Mouse (Mus musculus): ENCODE measurements around the gene Lyrm4.

Lyrm4 gene

GRCm38 (mm10) chr13:36105591-36105990, 11.7 kb downstream of the Lyrm4 start:
- DNase-seq (ENCODE audit: low spot score in 2 of 2) = no peak

GRCm38 (mm10) chr13:36096684-36097383, 20.5 kb downstream of the Lyrm4 start:
- no peak for DNase-seq (ENCODE audit: low spot score in 2 of 2)

DNA sequence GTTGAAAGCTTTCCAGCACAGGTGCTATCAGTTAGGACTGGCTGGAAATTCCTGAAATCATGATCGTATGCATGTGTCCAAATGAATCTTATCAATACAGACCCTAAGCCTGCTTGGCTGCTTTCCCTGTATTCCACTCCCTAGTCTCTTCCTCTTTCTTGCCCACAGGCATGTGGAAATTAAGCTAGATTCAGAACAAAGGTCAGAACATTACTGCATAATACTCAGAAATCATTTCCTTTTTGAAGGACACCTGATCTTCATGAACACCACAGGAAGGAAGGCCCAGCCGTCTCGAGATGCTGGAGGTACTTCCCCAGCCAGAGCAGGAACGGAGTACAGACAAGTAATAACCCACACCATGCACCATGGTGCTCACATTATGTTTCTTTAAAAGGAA, 29.2 kb downstream of the Lyrm4 start:
- DNase-seq (ENCODE audit: low spot score in 2 of 2) = no peak

- DNase-seq (ENCODE audit: low spot score in 2 of 2) = no peak
These were observed 29.9 kb downstream of the Lyrm4 start for GRCm38 (mm10) chr13:36087427-36087826.

DNA sequence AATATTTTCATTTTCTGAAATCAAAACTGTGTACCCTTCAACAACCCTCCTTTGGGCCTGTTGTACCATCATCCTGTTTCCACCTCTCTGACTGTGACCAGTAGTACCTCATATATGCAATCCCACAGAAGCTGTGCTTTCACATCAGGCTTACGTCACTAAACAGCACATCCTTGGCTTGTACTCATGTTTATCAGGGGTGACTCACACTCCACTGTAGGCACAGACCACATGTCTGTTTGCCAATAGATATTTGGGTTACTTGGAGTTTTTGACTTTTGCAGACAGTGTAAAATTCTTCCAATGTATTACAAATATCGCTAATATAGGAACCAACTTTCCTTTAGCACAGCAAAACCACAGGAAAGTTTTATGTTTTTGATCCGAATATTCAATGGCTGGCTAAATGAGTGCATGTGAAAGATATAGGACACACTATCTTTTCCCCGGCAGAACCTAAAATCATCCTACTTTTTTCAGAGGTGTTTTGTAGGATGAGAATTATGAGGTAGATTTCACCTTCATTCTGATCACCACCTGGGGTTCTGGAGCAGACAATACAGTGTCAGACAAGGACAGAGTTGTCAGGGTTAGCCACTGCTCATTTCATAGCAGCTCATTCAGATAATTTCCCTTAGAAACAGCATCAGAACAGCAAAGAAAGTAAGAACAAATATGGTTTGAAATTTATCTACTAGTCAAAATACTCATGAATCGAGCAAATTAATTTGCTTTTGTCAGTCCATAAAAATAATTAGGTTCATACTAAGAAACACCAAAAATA, 30.5 kb downstream of the Lyrm4 start:
- no peak for DNase-seq (ENCODE audit: low spot score in 2 of 2)

DNA sequence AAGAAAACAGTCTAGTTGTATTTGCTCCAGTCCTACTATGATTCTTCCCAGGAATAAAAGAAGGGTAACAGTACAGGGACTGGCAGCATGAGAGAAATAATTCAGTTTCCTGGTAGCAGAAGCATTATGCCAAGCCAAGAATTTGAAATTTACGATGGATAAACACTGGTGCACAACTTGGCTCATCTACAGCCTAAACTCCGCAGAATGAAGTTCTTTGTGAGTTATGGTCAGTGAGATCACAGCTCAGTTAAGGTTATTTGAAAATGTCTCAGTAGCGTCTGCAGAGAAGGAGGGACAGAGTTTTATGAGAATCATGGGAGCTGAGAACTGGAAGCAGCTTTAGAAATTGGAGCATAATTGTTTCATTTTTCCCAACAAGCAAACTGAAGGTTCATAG, 31.4 kb downstream of the Lyrm4 start:
- DNase-seq (ENCODE audit: low spot score in 2 of 2) = no peak

DNA sequence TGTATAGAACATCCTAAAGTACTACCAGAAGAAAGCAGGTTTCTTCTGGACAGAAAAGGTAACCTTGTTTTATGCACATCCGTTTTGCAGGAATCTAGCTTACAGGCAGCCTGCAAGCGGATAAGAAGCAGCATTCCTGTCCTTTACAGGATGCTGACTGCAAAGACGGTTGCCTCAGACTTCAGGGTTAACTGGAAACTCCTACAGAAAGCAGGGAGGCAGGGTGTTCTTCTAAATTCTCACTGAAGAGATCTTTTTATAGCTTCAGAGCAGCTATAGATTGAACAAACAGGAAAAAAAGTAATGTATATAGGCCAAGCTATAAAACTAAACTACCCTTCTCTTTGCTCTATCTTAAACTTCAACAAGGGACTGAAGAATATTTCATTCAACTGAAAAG, 32.6 kb downstream of the Lyrm4 start:
- DNase-seq (ENCODE audit: low spot score in 2 of 2) = peak in 1 of 2 experiments; percentile 25

DNA sequence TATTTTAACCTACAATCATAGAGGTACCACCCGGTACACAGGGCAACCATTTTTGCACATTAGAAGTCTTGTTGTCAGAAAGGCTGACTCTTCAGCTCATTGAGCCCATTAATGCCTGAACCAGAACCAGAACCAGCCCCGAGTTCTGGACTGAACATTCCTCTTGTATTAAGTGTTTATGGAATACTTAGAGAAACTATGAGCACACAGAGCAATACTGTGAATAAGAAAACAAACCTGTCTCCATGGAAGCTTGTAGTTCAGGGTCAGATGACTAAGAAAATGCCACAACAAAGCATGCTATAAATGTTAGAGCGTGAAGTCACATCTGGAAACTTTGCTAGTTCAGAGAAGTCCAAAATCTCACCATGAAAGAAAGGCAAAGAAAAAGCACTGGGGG, 35.7 kb downstream of the Lyrm4 start:
- DNase-seq (ENCODE audit: low spot score in 2 of 2) = no peak

- DNase-seq (ENCODE audit: low spot score in 2 of 2) = no peak
These were observed 42.8 kb downstream of the Lyrm4 start for GRCm38 (mm10) chr13:36074484-36074883.

GRCm38 (mm10) chr13:36066676-36067075, 50.6 kb downstream of the Lyrm4 start:
- no peak for DNase-seq (ENCODE audit: low spot score in 2 of 2)

DNA sequence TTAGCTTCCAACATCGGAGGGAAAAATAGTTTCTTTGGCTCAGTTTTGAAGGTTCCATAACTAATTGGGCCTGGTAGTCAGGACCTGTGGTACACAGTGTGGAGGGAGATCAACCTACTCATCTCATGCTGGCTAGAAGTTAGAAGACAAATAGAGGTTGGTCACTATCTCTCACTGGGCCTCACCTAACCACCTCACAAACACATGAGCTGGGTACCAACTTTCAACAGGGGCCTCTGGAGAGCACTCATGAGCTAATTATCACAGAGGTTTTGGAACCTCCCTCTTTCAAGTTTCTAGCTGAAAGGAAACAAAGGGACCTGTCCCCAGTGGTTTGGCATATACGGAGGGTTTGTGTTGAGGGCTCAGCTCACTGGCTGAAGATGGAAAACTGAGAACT, 59.8 kb downstream of the Lyrm4 start:
- no peak for DNase-seq (ENCODE audit: low spot score in 2 of 2)

- no peak for DNase-seq (ENCODE audit: low spot score in 2 of 2)
These were observed 60.4 kb downstream of the Lyrm4 start for GRCm38 (mm10) chr13:36056925-36057324.

DNA sequence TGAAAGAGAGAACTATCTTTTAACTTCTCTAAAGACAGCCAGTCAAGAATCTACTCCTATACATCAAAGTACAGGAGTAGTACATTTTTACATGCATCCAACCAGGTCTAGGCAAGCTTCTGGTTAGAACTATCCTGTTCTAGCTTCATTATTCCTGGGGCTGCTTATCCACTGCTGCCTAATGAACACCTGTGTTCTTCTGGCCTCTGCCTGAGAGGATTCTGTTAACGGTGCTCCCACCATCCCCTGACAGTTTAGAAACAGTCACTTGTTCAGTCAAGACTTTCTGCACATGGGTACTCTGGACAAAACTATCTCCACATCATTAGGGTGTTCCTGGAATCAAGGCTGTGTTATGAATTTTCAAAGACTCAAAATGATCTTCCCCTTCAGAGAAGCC, 60.8 kb downstream of the Lyrm4 start:
- DNase-seq (ENCODE audit: low spot score in 2 of 2) = no peak

DNA sequence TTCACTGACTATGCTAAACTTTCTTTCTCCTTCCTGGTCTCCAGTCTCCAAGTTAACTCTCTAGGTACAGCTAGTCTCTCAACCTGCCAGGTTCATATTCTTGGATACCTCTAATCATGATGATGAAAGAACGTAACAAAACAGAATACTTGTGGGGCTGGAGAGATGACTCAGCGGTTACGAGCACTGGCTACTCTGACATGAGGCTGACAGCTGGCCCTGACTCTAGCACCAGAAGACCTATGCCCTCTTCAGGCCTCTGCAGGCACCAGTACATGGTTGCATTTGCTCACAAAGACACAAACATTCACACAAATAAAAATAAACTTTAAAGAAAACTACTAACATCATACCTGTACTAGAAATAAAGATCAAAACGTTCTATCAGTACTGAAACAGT, 81.8 kb downstream of the Lyrm4 start:
- DNase-seq (ENCODE audit: low spot score in 2 of 2) = no peak

DNA sequence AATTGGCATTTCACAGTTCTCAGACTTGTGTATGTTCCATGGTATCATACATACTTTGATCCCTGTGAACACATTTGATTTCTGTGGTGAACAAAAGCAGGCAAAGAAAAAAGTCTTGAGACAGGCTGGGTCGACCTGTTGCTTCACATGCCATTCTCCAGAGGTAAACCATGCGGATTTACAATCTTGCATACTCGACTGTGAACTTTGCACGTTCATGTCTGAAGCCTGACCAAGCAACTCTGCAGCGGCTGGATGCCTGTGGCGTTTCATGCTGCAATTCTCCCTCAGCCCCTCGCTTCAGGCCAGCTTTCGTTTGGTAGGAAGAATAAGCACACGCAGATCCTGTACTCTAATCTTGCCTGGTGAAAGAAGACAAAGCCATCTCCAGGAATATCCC, 85.4 kb downstream of the Lyrm4 start:
- DNase-seq (ENCODE audit: low spot score in 2 of 2) = no peak

DNA sequence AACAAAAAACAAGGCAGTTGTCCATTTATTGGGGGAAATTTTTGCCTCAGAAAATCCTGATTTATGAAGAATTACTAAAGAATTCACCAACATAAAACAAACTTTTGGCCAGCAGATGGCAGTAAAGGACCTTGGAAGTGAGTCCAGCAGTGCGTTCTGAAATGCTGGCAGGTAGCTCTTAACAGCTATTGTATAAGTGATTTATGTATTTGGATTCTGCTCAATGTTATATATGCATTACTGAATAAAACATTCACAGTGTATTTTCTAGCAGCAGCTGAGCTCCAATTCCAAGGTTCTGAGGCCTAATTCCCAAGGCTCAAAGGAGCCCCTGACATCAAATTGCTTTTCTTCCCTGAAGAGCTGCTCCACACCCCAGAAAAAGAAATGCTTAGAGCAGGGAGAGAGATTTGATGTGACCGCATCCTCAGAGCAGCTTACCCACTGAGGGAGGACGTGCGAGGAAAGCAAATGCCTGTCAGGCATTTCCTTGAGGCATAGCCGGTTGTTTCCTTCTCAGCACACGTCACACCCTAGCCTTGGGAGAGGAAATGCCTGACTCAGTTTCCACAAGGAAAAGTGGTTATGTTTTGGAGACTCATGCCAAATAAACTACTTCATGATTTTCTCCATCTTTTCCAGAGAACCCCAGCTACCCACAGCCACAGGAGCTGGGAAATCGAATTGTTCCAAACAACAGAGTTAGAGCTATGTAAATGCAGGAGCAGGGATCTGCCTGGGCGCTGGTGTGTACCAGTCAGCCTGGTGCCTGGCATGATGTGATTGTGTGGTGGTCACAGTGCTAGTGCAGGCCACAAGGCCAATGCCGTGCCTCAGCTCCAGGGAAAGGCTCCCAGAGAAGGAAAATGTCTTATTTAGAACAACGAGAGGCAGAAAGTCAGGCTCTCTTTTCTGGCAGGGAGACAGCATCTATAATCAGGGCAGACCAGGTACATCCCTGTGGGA, 97.7 kb downstream of the Lyrm4 start:
- DNase-seq (ENCODE audit: low spot score in 2 of 2) = peak; percentile 40 to 68

- no peak for DNase-seq (ENCODE audit: low spot score in 2 of 2)
These were observed 99.3 kb downstream of the Lyrm4 start for GRCm38 (mm10) chr13:36018017-36018416.

- DNase-seq (ENCODE audit: low spot score in 2 of 2) = no peak
These were observed 101.7 kb downstream of the Lyrm4 start for GRCm38 (mm10) chr13:36015636-36016035.

DNA sequence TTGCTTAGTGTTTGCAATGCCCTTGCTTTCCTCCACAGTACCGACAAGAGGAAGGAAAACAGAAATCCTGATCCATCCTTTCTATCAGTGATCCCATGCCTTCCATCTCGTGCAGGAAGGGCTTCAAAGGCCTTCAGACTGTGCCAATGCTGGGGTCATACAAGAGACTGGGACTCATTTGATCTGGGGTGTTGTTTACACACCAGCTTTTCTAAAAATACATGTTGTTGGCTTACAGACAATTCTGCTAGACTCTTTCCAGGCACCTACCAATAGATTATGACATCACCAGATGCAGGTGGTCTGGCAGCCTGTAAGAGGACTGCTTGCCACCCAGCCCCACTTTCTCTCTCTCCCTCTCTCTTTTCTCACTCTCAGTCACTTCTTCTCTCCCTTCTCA, 107.3 kb downstream of the Lyrm4 start:
- no peak for DNase-seq (ENCODE audit: low spot score in 2 of 2)

DNA sequence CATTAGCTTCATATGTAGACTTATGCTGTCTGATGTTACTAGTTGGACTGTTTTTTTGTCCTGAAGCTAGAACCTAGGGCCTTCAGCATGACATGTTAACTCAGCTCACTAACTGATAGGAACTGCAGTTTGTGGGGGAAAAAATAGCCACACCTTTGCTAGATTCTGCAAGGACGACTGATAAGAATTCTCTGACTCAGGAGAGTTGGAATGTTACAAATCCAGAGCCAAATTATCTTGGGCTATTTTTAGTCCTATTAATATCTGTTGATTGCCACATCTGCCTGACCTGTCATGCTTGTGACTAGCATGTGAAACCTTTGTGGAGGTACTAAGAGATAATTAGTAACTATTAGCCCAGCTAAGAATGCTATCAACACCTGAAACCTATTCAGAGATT, 116.5 kb downstream of the Lyrm4 start:
- no peak for DNase-seq (ENCODE audit: low spot score in 2 of 2)

DNA sequence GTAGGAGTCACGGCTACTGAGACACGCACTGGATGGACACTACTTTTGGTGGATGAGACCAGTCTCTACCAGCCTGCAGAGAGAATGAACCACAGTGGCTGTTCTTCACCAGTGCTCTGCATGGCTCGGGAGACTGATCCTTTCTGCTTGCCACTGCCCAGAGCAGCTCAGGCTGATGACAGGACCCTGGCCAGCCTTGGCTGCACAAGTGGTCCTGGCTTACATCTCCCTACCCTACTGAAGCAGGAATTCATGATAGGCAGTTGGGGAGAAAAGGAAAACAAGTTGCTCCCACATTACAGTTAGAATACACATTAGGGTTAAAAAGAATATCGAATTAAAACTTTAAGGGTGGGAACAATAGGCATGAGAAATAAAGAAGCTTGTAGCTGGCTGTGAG, 119.7 kb downstream of the Lyrm4 start:
- no peak for DNase-seq (ENCODE audit: low spot score in 2 of 2)

DNA sequence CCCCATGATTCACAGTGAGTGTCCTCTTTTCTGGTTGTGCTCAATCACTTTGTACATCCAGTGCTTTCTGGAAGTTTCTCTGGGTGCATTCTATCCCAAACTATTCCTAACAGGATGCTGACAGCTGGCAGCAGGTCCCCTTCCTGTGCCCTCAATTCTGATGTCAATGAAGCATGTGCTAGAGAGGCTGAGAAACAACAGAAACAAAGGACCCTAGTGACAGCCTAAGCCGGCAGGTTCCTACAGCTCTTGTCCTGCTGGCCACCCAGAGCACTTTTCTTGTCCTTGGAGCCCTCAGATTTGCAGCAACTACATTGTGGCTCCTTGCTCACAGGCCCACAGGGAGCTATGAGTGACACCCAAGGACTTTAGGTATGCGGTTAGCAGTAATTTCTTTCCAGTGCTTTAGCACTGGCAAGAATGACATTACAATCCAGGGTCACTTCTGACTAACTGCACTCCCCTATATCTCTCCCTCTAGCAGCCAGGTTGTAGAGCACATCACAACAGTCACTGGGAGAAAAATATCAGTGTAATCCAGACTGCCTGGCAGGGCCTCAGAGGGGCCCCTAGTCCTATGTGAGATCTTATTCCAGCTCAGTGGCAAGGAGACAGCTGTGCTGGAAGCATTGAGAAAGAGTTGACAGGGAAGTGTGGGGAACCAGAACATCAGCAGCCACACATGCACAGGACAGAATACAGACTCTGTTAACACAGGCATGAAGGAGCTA, 121.5 kb downstream of the Lyrm4 start:
- no peak for DNase-seq (ENCODE audit: low spot score in 2 of 2)
